Mouse (Mus musculus) embryonic facial prominence, embryonic 11.5 days (tissue): Measurements from ENCODE around the gene Gatad2b. TPM values are rescaled to one million over a fixed set of nuclear protein-coding genes. Genes with fewer than 3 reads are reported as not detected.

ENCODE experiments used
- ATAC-seq: fragments of 200-750 bp; cut with Nextera tagmentation; replicated peaks from 2 replicates; pipeline ENCODE4 v1.8.0; 2017; ENCODE audit warnings: low read depth; ENCODE audit not compliant: insufficient number of reproducible peaks, low FRiP score, low TSS enrichment
- DNase-seq: peaks from one replicate; pipeline ENCODE4 v3.0.0-alpha.2; 2015; ENCODE audit warnings: low spot score
- H3K27ac ChIP-seq: fragments of 300-500 bp; sonication (generic); replicated peaks from 2 replicates; pipeline ENCODE4 v1.5.1; 2014; ENCODE audit warnings: mild to moderate bottlenecking, low read depth, low read length, control low read depth
- H3K27me3 ChIP-seq: fragments of 300-500 bp; sonication (generic); 2 replicates; pipeline ENCODE4 v1.6.1; 2014; ENCODE audit warnings: mild to moderate bottlenecking, low read length, moderate library complexity, mixed read lengths; ENCODE audit not compliant: control insufficient read depth, insufficient read depth
- H3K36me3 ChIP-seq: fragments of 300-500 bp; sonication (generic); replicated peaks from 2 replicates; pipeline ENCODE4 v1.6.1; 2014; ENCODE audit warnings: low read depth, mild to moderate bottlenecking, low read length, moderate library complexity, mixed read lengths; ENCODE audit not compliant: control insufficient read depth, insufficient read depth
- H3K4me1 ChIP-seq: fragments of 300-500 bp; sonication (generic); 2 replicates; pipeline ENCODE4 v1.6.1; 2014; ENCODE audit warnings: low read length, mixed read lengths; ENCODE audit not compliant: control insufficient read depth, insufficient read depth
- H3K4me2 ChIP-seq: fragments of 300-500 bp; sonication (generic); 2 replicates; pipeline ENCODE4 v1.6.1; 2014; ENCODE audit warnings: low read depth, mild to moderate bottlenecking, control low read depth, low read length, moderate library complexity
- H3K4me3 ChIP-seq: fragments of 300-500 bp; sonication (generic); 2 replicates; pipeline ENCODE4 v1.5.1; 2014; ENCODE audit warnings: low read depth, low read length, control low read depth
- H3K9ac ChIP-seq: fragments of 300-500 bp; sonication (generic); replicated peaks from 2 replicates; pipeline ENCODE4 v1.6.1; 2014; ENCODE audit warnings: mild to moderate bottlenecking, control low read depth, low read length
- H3K9me3 ChIP-seq: fragments of 300-500 bp; sonication (generic); replicated peaks from 2 replicates; pipeline ENCODE4 v1.6.1; 2016; ENCODE audit warnings: mild to moderate bottlenecking, low read length, inconsistent platforms, mixed read lengths; ENCODE audit not compliant: control insufficient read depth
- WGBS: fragments of 180-500 bp; shearing (Covaris S2); extraction: QIAGEN DNeasy Blood & Tissue Kit; methylation state at CpG from one replicate; pipeline ENCODE4 v1.1.7; 2014; 5-methylcytosine and 5-hydroxymethylcytosine counted together
- polyA plus RNA-seq: library from polyadenylated mRNA; unstranded; fragments of >200 nt; fragmentation: Nextera tagmentation; extraction: Ambion mirVana; gene quantifications from 2 replicates; pipeline ENCODE4 v1.2.1, GENCODE M21; 2014

The Gatad2b gene
- polyA plus RNA-seq, 1 experiment from 2014 or later: 12.6 TPM

GRCm38 (mm10) chr3:90388726-90389510, 95.9 kb downstream of the Gatad2b start:
- ATAC-seq: peak; percentile 51
- peak; percentile 69 for DNase-seq
- Histone ChIP-seq H3K4me2 (peak overlapping the region; percentile 97), H3K4me3 (peak overlapping the region; percentile 63), H3K4me1 (peaks cover 2% of the 10 kb centered on the region; the same call in 1 of the 2 replicates), H3K27ac (peak overlapping the region; percentile 89), H3K9ac (peak overlapping the region; percentile 85), H3K36me3 (peaks cover 18% of the 10 kb centered on the region), H3K9me3 (no peaks in the 10 kb centered on the region), H3K27me3 (no peaks in the 10 kb centered on the region)
- 3% methylated on average over 52 of the region's 53 CpGs for WGBS

GRCm38 (mm10) chr3:90389511-90390490, 96.8 kb downstream of the Gatad2b start, which contains the start of gene Slc27a3:
Gene Slc27a3, minus strand, starts transcription at chr3:90389938.
- no peaks in the 10 kb centered on the region for H3K9me3 ChIP-seq
- ATAC-seq (peak; percentile 69), DNase-seq (peak; percentile 82)
- H3K9ac ChIP-seq: peak within 1 kb of the TSS; percentile 85
- peak within 1 kb of the TSS; percentile 63 for H3K4me3 ChIP-seq
- H3K27ac ChIP-seq: peak within 1 kb of the TSS; percentile 89
- peak within 1 kb of the TSS; percentile 97 for H3K4me2 ChIP-seq
- H3K27me3 ChIP-seq: no peaks in the 10 kb centered on the region
- peaks cover 19% of the 10 kb centered on the region for H3K36me3 ChIP-seq
- under 1% methylated on average over 49 of the region's 55 CpGs for WGBS
- H3K4me1 ChIP-seq: peaks cover 2% of the 10 kb centered on the region; the same call in 1 of the 2 replicates

- WGBS: 64% methylated on average over 4 of the region's 4 CpGs
- Histone ChIP-seq H3K36me3 (peaks cover 19% of the 10 kb centered on the region), H3K9me3 (no peaks in the 10 kb centered on the region), H3K4me2 (peak overlapping the region; percentile 1; the same call in 1 of the 2 replicates), H3K9ac (no peak overlapping the region), H3K4me3 (no peak overlapping the region), H3K4me1 (peaks cover 2% of the 10 kb centered on the region; the same call in 1 of the 2 replicates), H3K27me3 (no peaks in the 10 kb centered on the region), H3K27ac (peak overlapping the region; percentile 89; the same call in 1 of the 2 replicates)
- DNase-seq: no peak
- ATAC-seq: no peak
Measured at GRCm38 (mm10) chr3:90391004-90391403, 98.0 kb downstream of the Gatad2b start.

- H3K4me1 ChIP-seq: peaks cover 2% of the 10 kb centered on the region; the same call in 1 of the 2 replicates
- 90% methylated on average over 8 of the region's 8 CpGs for WGBS
- H3K36me3 ChIP-seq: peaks cover 19% of the 10 kb centered on the region
- ATAC-seq (no peak), DNase-seq (no peak)
- H3K4me2 ChIP-seq: no peak overlapping the region
- no peak overlapping the region for H3K4me3 ChIP-seq
- H3K9ac ChIP-seq: no peak overlapping the region
- no peaks in the 10 kb centered on the region for H3K9me3 ChIP-seq
- no peaks in the 10 kb centered on the region for H3K27me3 ChIP-seq
- H3K27ac ChIP-seq: no peak overlapping the region
Measured at GRCm38 (mm10) chr3:90391941-90392340, 99.0 kb downstream of the Gatad2b start.

- Histone ChIP-seq H3K4me2 (no peak overlapping the region), H3K9me3 (no peaks in the 10 kb centered on the region), H3K36me3 (peaks cover 19% of the 10 kb centered on the region), H3K4me3 (no peak overlapping the region), H3K4me1 (peaks cover 2% of the 10 kb centered on the region; the same call in 1 of the 2 replicates), H3K27ac (no peak overlapping the region), H3K27me3 (no peaks in the 10 kb centered on the region), H3K9ac (no peak overlapping the region)
- 93% methylated on average over 3 of the region's 3 CpGs for WGBS
- no peak for ATAC-seq
- DNase-seq: no peak
Measured at GRCm38 (mm10) chr3:90392661-90393060, 99.7 kb downstream of the Gatad2b start.

- whole genome bisulfite sequencing: 96% methylated on average over 3 of the region's 3 CpGs
- H3K4me2 ChIP-seq: no peak overlapping the region
- H3K36me3 ChIP-seq: peaks cover 21% of the 10 kb centered on the region
- ATAC-seq (no peak), DNase-seq (no peak)
- H3K9me3 ChIP-seq: no peaks in the 10 kb centered on the region
- H3K4me1 ChIP-seq: peaks cover 2% of the 10 kb centered on the region; the same call in 1 of the 2 replicates
- no peak overlapping the region for H3K4me3 ChIP-seq
- H3K27me3 ChIP-seq: no peaks in the 10 kb centered on the region
- no peak overlapping the region for H3K9ac ChIP-seq
- H3K27ac ChIP-seq: no peak overlapping the region
Measured at GRCm38 (mm10) chr3:90395629-90396028, 102.7 kb downstream of the Gatad2b start.

- DNase-seq (no peak), ATAC-seq (no peak)
- Histone ChIP-seq H3K27ac (no peak overlapping the region), H3K36me3 (peaks cover 17% of the 10 kb centered on the region), H3K4me2 (no peak overlapping the region), H3K4me1 (no peaks in the 10 kb centered on the region), H3K9ac (no peak overlapping the region), H3K9me3 (no peaks in the 10 kb centered on the region), H3K27me3 (no peaks in the 10 kb centered on the region), H3K4me3 (no peak overlapping the region)
- WGBS: 94% methylated on average over 4 of the region's 4 CpGs
Measured at GRCm38 (mm10) chr3:90400993-90401392, 108.0 kb downstream of the Gatad2b start.
